Mouse (Mus musculus) heart, embryonic 11.5 days (tissue): ENCODE data around the gene Usp27x. TPM values are rescaled to one million over a fixed set of nuclear protein-coding genes. Genes with fewer than 3 reads are reported as not detected.

Source experiments
- ATAC-seq: fragments of 200-750 bp; cut with Nextera tagmentation; replicated peaks from 2 replicates; pipeline ENCODE4 v1.8.0; 2017; ENCODE audit warnings: moderate library complexity; ENCODE audit not compliant: insufficient number of reproducible peaks, low FRiP score, low TSS enrichment
- H3K27ac ChIP-seq: fragments of 300-500 bp; sonication (generic); 2 replicates; pipeline ENCODE4 v1.5.1; 2014; ENCODE audit warnings: mild to moderate bottlenecking, low read depth, low read length
- H3K27me3 ChIP-seq: fragments of 300-500 bp; sonication (generic); 2 replicates; pipeline ENCODE4 v1.6.1; 2014; ENCODE audit warnings: mild to moderate bottlenecking, low read length, mixed read lengths; ENCODE audit not compliant: control insufficient read depth, insufficient read depth
- H3K36me3 ChIP-seq: fragments of 300-500 bp; sonication (generic); 2 replicates; pipeline ENCODE4 v1.6.1; 2014; ENCODE audit warnings: mild to moderate bottlenecking, low read length, moderate library complexity, mixed read lengths; ENCODE audit not compliant: control insufficient read depth, insufficient read depth
- H3K4me1 ChIP-seq: fragments of 300-500 bp; sonication (generic); 2 replicates; pipeline ENCODE4 v1.6.1; 2014; ENCODE audit warnings: low read length; ENCODE audit not compliant: control insufficient read depth, insufficient read depth
- H3K4me2 ChIP-seq: fragments of 300-500 bp; sonication (generic); 2 replicates; pipeline ENCODE4 v1.6.1; 2014; ENCODE audit warnings: mild to moderate bottlenecking, moderate library complexity
- H3K4me3 ChIP-seq: fragments of 300-500 bp; sonication (generic); 2 replicates; pipeline ENCODE4 v1.5.1; 2014; ENCODE audit warnings: low read depth, low read length
- H3K9ac ChIP-seq: fragments of 300-500 bp; sonication (generic); 2 replicates; pipeline ENCODE4 v1.6.1; 2014; ENCODE audit warnings: mild to moderate bottlenecking, low read depth, low read length, moderate library complexity
- H3K9me3 ChIP-seq: fragments of 300-500 bp; sonication (generic); replicated peaks from 2 replicates; pipeline ENCODE4 v1.6.1; 2016; ENCODE audit warnings: low read length; ENCODE audit not compliant: control insufficient read depth
- WGBS: fragments of 180-500 bp; shearing (Covaris S2); extraction: QIAGEN DNeasy Blood & Tissue Kit; methylation state at CpG from one replicate; pipeline ENCODE4 v1.1.7; 2014; ENCODE audit not compliant: insufficient replicate concordance; 5-methylcytosine and 5-hydroxymethylcytosine counted together
- polyA plus RNA-seq: library from polyadenylated mRNA; unstranded; fragments of >200 nt; fragmentation: Nextera tagmentation; extraction: Ambion mirVana; gene quantifications from 2 replicates; pipeline ENCODE4 v1.2.1, GENCODE M21; 2014

The Usp27x gene
- polyA plus RNA-seq, result 0.33 and 0.48 TPM in 2 replicates

- Histone ChIP-seq H3K27me3 (no peaks in the 10 kb centered on the region), H3K4me3 (peak within 1 kb of the TSS; percentile 61), H3K9me3 (0 out of 2 replicates have a peak, but pooled peaks cover 2% of the 10 kb centered on the region), H3K9ac (peak within 1 kb of the TSS; percentile 73), H3K27ac (peak within 1 kb of the TSS; percentile 75), H3K36me3 (no peaks in the 10 kb centered on the region), H3K4me2 (peak within 1 kb of the TSS; percentile 82), H3K4me1 (no peaks in the 10 kb centered on the region)
- peak; percentile 83 for ATAC-seq
- WGBS, result 14% methylated on average over 44 of the region's 51 CpGs
Observed at GRCm38 (mm10) chrX:7375716-7376480, at the start of gene Usp27x. TSS of gene Usp27x (minus strand) at chrX:7375830.

- no peaks in the 10 kb centered on the region for H3K36me3 ChIP-seq
- no peak for ATAC-seq
- H3K9me3 ChIP-seq, result no peaks in the 10 kb centered on the region
- peak overlapping the region; percentile 63 for H3K4me2 ChIP-seq
- peak overlapping the region; percentile 70 for H3K9ac ChIP-seq
- H3K27ac ChIP-seq, result no peak overlapping the region
- H3K27me3 ChIP-seq, result no peaks in the 10 kb centered on the region
- no peaks in the 10 kb centered on the region for H3K4me1 ChIP-seq
- 16% methylated on average over 26 of the region's 26 CpGs for WGBS
- H3K4me3 ChIP-seq, result peak overlapping the region; percentile 51
Observed at GRCm38 (mm10) chrX:7422691-7423111, 47.1 kb upstream of the Usp27x start.

DNA sequence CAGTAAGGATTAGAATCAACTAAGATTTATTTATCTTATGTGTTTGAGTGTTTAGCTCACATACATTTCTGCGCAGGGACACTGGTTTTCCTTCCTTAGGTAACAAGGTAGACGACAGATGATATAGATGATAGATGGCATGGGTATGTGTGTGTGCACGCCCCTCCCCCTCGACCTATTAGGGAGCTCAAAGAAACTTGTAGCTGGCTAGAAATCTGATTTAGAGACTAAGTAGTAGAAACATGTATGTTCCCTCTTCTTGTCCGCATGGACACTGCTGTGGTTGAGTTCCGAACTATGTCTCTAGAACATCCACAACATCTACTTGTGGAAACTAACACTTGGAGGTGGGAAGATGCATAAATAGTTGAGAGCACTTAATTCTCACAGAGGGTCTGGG lies 46.5 kb upstream of the Usp27x start:
- H3K9me3 ChIP-seq, result no peaks in the 10 kb centered on the region
- H3K4me1 ChIP-seq, result no peaks in the 10 kb centered on the region
- H3K4me3 ChIP-seq, result peak overlapping the region; percentile 51
- H3K4me2 ChIP-seq, result peak overlapping the region; percentile 63
- peak overlapping the region; percentile 70 for H3K9ac ChIP-seq
- H3K27me3 ChIP-seq, result no peaks in the 10 kb centered on the region
- H3K27ac ChIP-seq, result no peak overlapping the region
- no peak for ATAC-seq
- WGBS, result 60% methylated on average over 6 of the region's 6 CpGs
- H3K36me3 ChIP-seq, result no peaks in the 10 kb centered on the region

GRCm38 (mm10) chrX:7421016-7421415 lies 45.4 kb upstream of the Usp27x start:
- Histone ChIP-seq H3K4me1 (no peaks in the 10 kb centered on the region), H3K27me3 (no peaks in the 10 kb centered on the region), H3K4me2 (no peak overlapping the region; the same call in 1 of the 2 replicates), H3K27ac (no peak overlapping the region), H3K9me3 (no peaks in the 10 kb centered on the region), H3K36me3 (no peaks in the 10 kb centered on the region), H3K9ac (no peak overlapping the region), H3K4me3 (no peak overlapping the region)
- ATAC-seq, result no peak
- WGBS, result 29% methylated on average over 3 of the region's 3 CpGs

GRCm38 (mm10) chrX:7416178-7416871 lies 40.7 kb upstream of the Usp27x start:
- H3K4me2 ChIP-seq, result peak overlapping the region; percentile 32
- peak overlapping the region; percentile 35; the same call in 1 of the 2 replicates for H3K27ac ChIP-seq
- H3K9ac ChIP-seq, result no peak overlapping the region
- no peak for ATAC-seq
- WGBS, result 31% methylated on average over 12 of the region's 12 CpGs
- H3K4me3 ChIP-seq, result no peak overlapping the region
- H3K36me3 ChIP-seq, result no peaks in the 10 kb centered on the region
- H3K27me3 ChIP-seq, result no peaks in the 10 kb centered on the region
- H3K4me1 ChIP-seq, result no peaks in the 10 kb centered on the region; the same call in 1 of the 2 replicates
- H3K9me3 ChIP-seq, result no peaks in the 10 kb centered on the region

- Histone ChIP-seq H3K27ac (no peak overlapping the region), H3K4me3 (no peak overlapping the region), H3K9ac (no peak overlapping the region), H3K36me3 (no peaks in the 10 kb centered on the region), H3K4me1 (no peaks in the 10 kb centered on the region; the same call in 1 of the 2 replicates), H3K4me2 (no peak overlapping the region), H3K27me3 (no peaks in the 10 kb centered on the region), H3K9me3 (no peaks in the 10 kb centered on the region)
- no peak for ATAC-seq
- 62% methylated on average over 6 of the region's 6 CpGs for WGBS
Observed at GRCm38 (mm10) chrX:7415308-7415707, 39.7 kb upstream of the Usp27x start.

DNA sequence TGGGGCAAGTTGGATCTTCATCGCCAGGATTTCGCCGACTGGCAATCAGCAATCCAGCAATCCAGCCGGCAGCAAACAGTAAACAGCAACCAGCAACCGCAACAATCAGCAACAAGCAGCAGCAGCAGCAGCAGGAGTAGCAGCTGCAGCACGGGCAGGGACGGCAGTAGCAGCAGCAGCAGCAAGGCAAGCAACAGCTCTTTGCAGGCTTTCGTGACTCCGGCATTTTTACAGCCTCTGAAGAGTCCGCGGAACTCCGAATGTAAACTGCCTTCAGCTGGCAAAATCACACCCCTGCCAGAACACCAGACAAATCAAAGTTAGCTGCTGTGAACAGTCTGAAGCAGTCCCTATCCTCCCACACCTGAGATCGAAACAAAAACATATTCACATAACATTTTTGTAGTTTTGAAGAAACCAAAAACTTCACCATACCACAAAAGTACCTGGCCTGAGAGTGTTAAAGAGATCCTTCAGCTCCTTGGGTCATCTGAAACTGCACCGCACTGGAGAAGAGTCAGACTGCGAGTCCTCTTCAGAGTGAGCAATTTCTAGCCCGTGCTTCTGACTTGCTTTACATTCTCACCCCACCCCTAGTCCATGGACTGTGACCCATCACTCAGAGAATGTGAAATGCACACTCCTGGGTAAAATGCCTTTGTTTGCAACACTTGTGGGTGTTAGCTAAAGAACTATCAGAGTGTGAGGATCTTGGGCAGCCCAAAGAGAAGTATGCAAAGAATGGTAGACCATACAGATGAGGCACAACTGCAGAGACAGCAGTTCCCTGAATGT lies 36.8 kb upstream of the Usp27x start:
- H3K27me3 ChIP-seq, result no peaks in the 10 kb centered on the region
- ATAC-seq, result no peak
- 62% methylated on average over 16 of the region's 16 CpGs for WGBS
- no peak overlapping the region for H3K9ac ChIP-seq
- H3K4me3 ChIP-seq, result no peak overlapping the region
- H3K36me3 ChIP-seq, result no peaks in the 10 kb centered on the region
- H3K27ac ChIP-seq, result no peak overlapping the region
- no peaks in the 10 kb centered on the region for H3K9me3 ChIP-seq
- H3K4me1 ChIP-seq, result no peaks in the 10 kb centered on the region; the same call in 1 of the 2 replicates
- H3K4me2 ChIP-seq, result peak overlapping the region; percentile 14

DNA sequence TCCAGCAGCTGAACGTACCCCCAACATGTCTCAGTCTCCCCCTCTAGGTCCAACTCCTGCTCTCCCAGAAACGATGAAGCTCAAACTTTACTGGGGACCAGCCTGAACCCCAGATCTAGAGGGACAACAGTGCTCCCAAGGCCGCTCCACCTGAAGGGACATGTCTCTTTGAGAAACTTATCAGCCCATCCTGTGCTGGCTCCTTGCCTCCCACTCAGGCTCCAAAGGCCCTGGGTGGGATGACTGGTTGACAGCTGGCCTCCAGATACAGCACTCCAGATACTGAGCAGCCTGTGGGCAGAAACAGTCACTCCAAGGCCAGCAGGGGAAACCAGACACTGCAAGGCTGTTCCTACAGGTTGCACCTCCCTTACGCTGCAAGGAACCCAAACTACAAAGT lies 956 bp upstream of the Usp27x start:
- no peak; the same call in 1 of the 2 replicates for ATAC-seq
- H3K4me1 ChIP-seq, result no peaks in the 10 kb centered on the region
- peak overlapping the region; percentile 75; the same call in 1 of the 2 replicates for H3K27ac ChIP-seq
- H3K9ac ChIP-seq, result peak overlapping the region; percentile 73; the same call in 1 of the 2 replicates
- 36% methylated on average over 4 of the region's 4 CpGs for WGBS
- H3K36me3 ChIP-seq, result no peaks in the 10 kb centered on the region
- H3K9me3 ChIP-seq, result 0 out of 2 replicates have a peak, but pooled peaks cover 2% of the 10 kb centered on the region
- H3K27me3 ChIP-seq, result no peaks in the 10 kb centered on the region
- H3K4me2 ChIP-seq, result peak overlapping the region; percentile 82
- peak overlapping the region; percentile 61 for H3K4me3 ChIP-seq
